Comparison of ENCODE assay signal across 14 mouse cellular contexts in the genomic region with DNA sequence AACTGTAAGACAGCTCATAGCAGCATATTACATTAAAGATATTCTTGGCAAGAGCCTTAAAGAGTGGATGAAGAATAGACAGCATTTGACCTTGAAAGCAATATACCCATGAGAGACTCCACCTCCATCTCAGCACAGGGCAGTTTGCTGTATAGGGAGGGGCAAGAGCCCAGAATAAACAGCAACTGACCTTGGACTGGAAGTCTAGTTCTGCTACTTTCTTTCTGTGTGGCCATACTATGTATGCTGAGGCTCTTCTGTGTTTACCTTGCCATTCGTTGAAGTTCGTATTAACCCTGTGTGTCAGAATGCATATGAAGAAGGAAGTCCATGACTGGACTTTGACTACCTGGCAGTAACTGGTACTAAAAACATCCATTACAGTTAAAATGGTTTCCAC.
"Had no signal": no experiment of that assay in that cellular context is flagged by ENCODE, and none has a peak within 500 bp of the region (broad histone marks: within the 10 kb centered on the region; RNA-seq: fewer than 3 reads in every experiment).

No protein-coding gene starts in this region.

- H3K4me2 ChIP-seq: limb, embryonic 12.5 days; liver, embryonic 13.5 days; lung, embryonic 15.5 days; midbrain, embryonic 12.5 days had no signal

- H3K4me3 ChIP-seq: limb, embryonic 12.5 days; liver, embryonic 13.5 days; lung, embryonic 15.5 days; megakaryocyte, embryonic 14.5 days; midbrain, embryonic 12.5 days had no signal

- H3K27ac ChIP-seq: limb, embryonic 12.5 days; liver, embryonic 13.5 days; lung, embryonic 15.5 days; macrophage; midbrain, embryonic 12.5 days had no signal

- H3K9me3 ChIP-seq: limb, embryonic 12.5 days; liver, embryonic 13.5 days; lung, embryonic 15.5 days; midbrain, embryonic 12.5 days had no signal

- DNase-seq: kidney, adult 18-20 months; kidney, postnatal 10 days; kidney, postnatal 4 days; liver; liver, embryonic 13.5 days; liver, postnatal 0 days; lung, postnatal 14 days; retina, postnatal 1 day; thymus, postnatal 4 days had no signal

- H3K27me3 ChIP-seq: liver, embryonic 13.5 days; lung, embryonic 15.5 days; megakaryocyte, embryonic 14.5 days; midbrain, embryonic 12.5 days had no signal

- ATAC-seq: liver, postnatal 0 days had no signal

- H3K36me3 ChIP-seq: limb, embryonic 12.5 days; liver, embryonic 13.5 days; lung, embryonic 15.5 days; midbrain, embryonic 12.5 days had no signal

- H3K4me1 ChIP-seq: liver, embryonic 13.5 days; lung, embryonic 15.5 days; megakaryocyte, embryonic 14.5 days; midbrain, embryonic 12.5 days had no signal

- H3K9ac ChIP-seq: limb, embryonic 12.5 days; liver, embryonic 13.5 days; liver, postnatal 0 days; lung, embryonic 15.5 days; midbrain, embryonic 12.5 days had no signal
